Mouse (Mus musculus): ENCODE data around the gene Togaram2. TPM values are rescaled to one million over a fixed set of nuclear protein-coding genes. Genes with fewer than 3 reads are reported as not detected.

The Togaram2 gene
- 0.59 TPM for polyA plus RNA-seq (2017; shearing (Covaris generic))

DNA sequence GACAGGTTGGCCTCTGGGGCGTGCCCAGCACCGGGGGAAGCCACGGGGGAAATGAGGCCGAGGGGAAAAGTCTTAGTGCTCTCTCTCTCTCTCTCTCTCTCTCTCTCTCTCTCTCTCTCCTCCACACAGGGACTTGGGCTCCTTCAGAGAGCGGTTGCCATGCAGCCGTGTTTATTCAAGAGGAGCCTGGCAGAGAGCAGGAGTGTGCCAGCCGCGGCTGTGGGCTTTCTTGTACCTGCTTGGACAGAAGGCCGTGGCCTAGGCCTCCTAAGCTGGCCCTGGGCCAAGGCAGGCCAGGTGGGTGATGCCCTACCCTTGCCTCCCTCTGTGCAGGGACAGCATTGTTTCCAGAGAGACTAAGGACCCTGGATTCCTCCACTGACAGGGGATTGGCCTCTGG, at the start of gene Togaram2:
TSS of gene Togaram2 (plus strand) at position 170 of the 400 bp plus-strand sequence.

DNA sequence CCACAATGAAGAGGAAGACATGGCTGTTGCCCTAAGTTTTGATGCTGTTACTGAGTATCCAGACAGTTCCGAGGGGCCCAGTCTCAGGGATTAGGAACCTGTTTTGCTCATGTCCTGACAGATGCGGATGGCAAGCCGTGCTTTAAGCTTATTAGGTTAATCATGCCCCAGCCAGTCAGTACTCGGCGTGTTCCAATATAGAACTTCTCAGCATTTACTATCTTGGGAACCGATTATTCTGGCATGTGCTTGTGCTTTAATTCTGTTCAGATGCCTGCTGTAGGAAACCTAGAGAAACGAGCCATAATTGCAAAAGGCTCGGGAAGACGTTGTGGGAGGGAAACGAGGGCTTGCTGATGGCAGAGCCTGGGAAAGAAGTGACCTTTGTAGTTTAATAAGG, 79.8 kb downstream of the Togaram2 start, which contains the start of gene Pcare:
TSS of gene Pcare (minus strand) at position 64 of the 400 bp plus-strand sequence.

GRCm38 (mm10) chr17:71768173-71768572, 95.1 kb downstream of the Togaram2 start, which contains the start of gene Clip4:
TSS of gene Clip4 (plus strand) at chr17:71768473.

Other genes starting within 250 kb of the Togaram2 start
- 10.1 TPM for gene Gm4707, start 213.3 kb upstream of the Togaram2 start, polyA plus RNA-seq (2017; shearing (Covaris generic))
- 173 TPM for gene Smchd1, start 197.9 kb upstream of the Togaram2 start, polyA plus RNA-seq (2017; shearing (Covaris generic))
- 10.3 TPM for gene Ndc80, start 146.4 kb upstream of the Togaram2 start, polyA plus RNA-seq (2017; shearing (Covaris generic))
- 0.61 TPM for gene Spdya, start 121.2 kb upstream of the Togaram2 start, polyA plus RNA-seq (2017; shearing (Covaris generic))
- 170 TPM for gene Wdr43, start 57.4 kb upstream of the Togaram2 start, polyA plus RNA-seq (2017; shearing (Covaris generic))
- not detected for gene Pcare, start 79.6 kb downstream of the Togaram2 start, polyA plus RNA-seq (2017; shearing (Covaris generic))
- gene Clip4, start 95.2 kb downstream of the Togaram2 start, polyA plus RNA-seq (2017; shearing (Covaris generic)): 0.16 TPM